Mouse (Mus musculus) liver, adult 2 months (tissue): ENCODE results near the gene Psma6.

Source experiments
- CTCF ChIP-seq: fragments of 200-500 bp; IDR thresholded peaks from 2 replicates; pipeline ENCODE4 v1.5.1; 2011; ENCODE audit warnings: low read depth, low read length, control low read depth
- POLR2A ChIP-seq: fragments of 200-500 bp; IDR thresholded peaks from 2 replicates; pipeline ENCODE4 v1.6.1; 2011; ENCODE audit warnings: low read length, control low read depth; ENCODE audit not compliant: insufficient read depth; ENCODE audit errors: extremely low read depth

DNA sequence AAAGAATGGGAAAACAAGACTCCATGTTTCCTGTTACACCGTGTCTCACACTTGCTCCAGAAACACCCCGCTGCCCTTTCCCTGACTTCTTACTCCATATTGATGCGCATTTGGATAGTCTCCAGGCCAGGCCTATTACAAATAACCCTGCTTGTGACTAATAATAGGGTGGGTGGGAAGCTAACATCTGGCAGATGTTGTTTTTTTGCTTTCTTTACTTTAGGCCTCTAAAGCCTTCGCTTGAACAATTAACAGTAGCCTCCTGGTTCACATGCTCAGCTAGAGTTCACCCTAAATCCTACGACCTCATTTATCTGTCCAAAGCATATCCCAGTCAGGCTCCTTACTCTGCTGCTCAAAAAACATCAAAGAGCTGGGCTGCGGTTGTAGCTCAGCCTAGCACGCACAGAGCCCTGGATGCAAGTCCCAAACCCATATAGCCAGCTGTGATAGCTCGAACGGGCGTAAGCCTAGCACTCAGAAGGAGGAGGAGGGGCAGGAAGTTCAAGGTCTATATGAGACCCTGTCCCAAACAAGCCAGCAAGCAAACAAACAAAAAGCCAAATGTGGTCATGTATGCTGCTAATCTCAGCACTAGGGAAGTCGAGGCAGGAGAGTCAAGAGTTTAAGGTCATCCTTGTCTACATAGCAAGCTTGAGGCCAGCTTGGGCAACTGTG, 3.9 kb downstream of the Psma6 start:
- TF ChIP-seq POLR2A (no peak), CTCF (no peak)
